In genomic region chr10:14085882-14086515, GRCm38 (mm10) we compare ENCODE assay signal across 8 mouse cellular contexts.
A peak's percentile ranks its signal among the peaks of the same experiment; 100 is the strongest.
DNase-seq lines count a peak whose midpoint lies in the region; ATAC-seq and TF ChIP-seq lines count a peak whose summit lies in the region.

No protein-coding gene starts in this region.

- ATAC-seq in embryonic facial prominence, embryonic 14.5 days (ENCODE audit: low read depth): no peak
- ATAC-seq in kidney, embryonic 16.5 days (ENCODE audit: low FRiP score, low TSS enrichment): peak; percentile 55; the same call in 1 of the 2 replicates
- ATAC-seq in cerebellum, adult (ENCODE audit: insufficient number of reproducible peaks, low FRiP score, low TSS enrichment): no peak

- peak overlapping the region; percentile 36; the same call in 1 of the 2 replicates for H3K27ac ChIP-seq in embryonic facial prominence, embryonic 14.5 days (replicated peaks; ENCODE audit: low read depth, low read length)
- no peak overlapping the region for H3K27ac ChIP-seq in embryonic facial prominence, embryonic 10.5 days (replicated peaks)
- peak overlapping the region; percentile 70 for H3K27ac ChIP-seq in bone marrow, adult 2 months (ENCODE audit: control insufficient read depth, insufficient read depth, low read depth, low read length, poor library complexity)
- H3K27ac ChIP-seq in kidney, embryonic 16.5 days (ENCODE audit: low read length): peak overlapping the region; percentile 90

- H3K27me3 ChIP-seq in embryonic facial prominence, embryonic 14.5 days (replicated peaks; ENCODE audit: control insufficient read depth, insufficient read depth, low read length): no peaks in the 10 kb centered on the region
- no peaks in the 10 kb centered on the region for H3K27me3 ChIP-seq in embryonic facial prominence, embryonic 10.5 days (replicated peaks; ENCODE audit: low read depth, poor library complexity, severe bottlenecking)
- H3K27me3 ChIP-seq in kidney, embryonic 16.5 days (ENCODE audit: insufficient read depth, low read length): no peaks in the 10 kb centered on the region

- TF ChIP-seq POLR2A in bone marrow, adult 2 months (IDR thresholded peaks at IDR 0.05; ENCODE audit: borderline replicate concordance, control insufficient read depth, low read depth, low read length): no peak

- H3K36me3 ChIP-seq in embryonic facial prominence, embryonic 14.5 days (ENCODE audit: control insufficient read depth, insufficient read depth, low read length): no peaks in the 10 kb centered on the region
- no peaks in the 10 kb centered on the region for H3K36me3 ChIP-seq in embryonic facial prominence, embryonic 10.5 days (replicated peaks)
- no peaks in the 10 kb centered on the region for H3K36me3 ChIP-seq in kidney, embryonic 16.5 days (ENCODE audit: insufficient read depth, low read length)

- TF ChIP-seq CTCF in bone marrow, adult 2 months (IDR thresholded peaks at IDR 0.05; ENCODE audit: control insufficient read depth, insufficient read depth, low read length): no peak

- H3K9me3 ChIP-seq in embryonic facial prominence, embryonic 14.5 days (ENCODE audit: control insufficient read depth, low read length): no peaks in the 10 kb centered on the region
- H3K9me3 ChIP-seq in embryonic facial prominence, embryonic 10.5 days: no peaks in the 10 kb centered on the region
- no peaks in the 10 kb centered on the region for H3K9me3 ChIP-seq in kidney, embryonic 16.5 days (ENCODE audit: low read length)

- peak overlapping the region; percentile 10; the same call in 1 of the 2 replicates for H3K4me2 ChIP-seq in embryonic facial prominence, embryonic 14.5 days (ENCODE audit: low read depth, low read length)
- H3K4me2 ChIP-seq in kidney, embryonic 16.5 days (replicated peaks; ENCODE audit: low read depth, low read length): peak overlapping the region; percentile 44

- no peak overlapping the region for H3K4me3 ChIP-seq in embryonic facial prominence, embryonic 14.5 days (ENCODE audit: low read depth, low read length)
- no peak overlapping the region for H3K4me3 ChIP-seq in embryonic facial prominence, embryonic 10.5 days
- peak overlapping the region; percentile 68 for H3K4me3 ChIP-seq in bone marrow, adult 2 months (replicated peaks; ENCODE audit: control insufficient read depth, low read depth, low read length)
- H3K4me3 ChIP-seq in kidney, embryonic 16.5 days (ENCODE audit: low read length): peak overlapping the region; percentile 21

- 65% methylated on average over 10 of the region's 10 CpGs for WGBS in embryonic facial prominence, embryonic 14.5 days
- 79% methylated on average over 10 of the region's 10 CpGs for WGBS in embryonic facial prominence, embryonic 10.5 days
- WGBS in bone marrow, adult 2 months: 3% methylated on average over 10 of the region's 10 CpGs
- 41% methylated on average over 10 of the region's 10 CpGs for WGBS in kidney, embryonic 16.5 days

- H3K9ac ChIP-seq in embryonic facial prominence, embryonic 14.5 days (ENCODE audit: low read depth, low read length): no peak overlapping the region
- H3K9ac ChIP-seq in kidney, embryonic 16.5 days (replicated peaks; ENCODE audit: low read length): peak overlapping the region; percentile 50; the same call in 1 of the 2 replicates

- DNase-seq in embryonic facial prominence, embryonic 14.5 days (ENCODE audit: low spot score): peak; percentile 18
- DNase-seq in embryonic facial prominence, embryonic 10.5 days (ENCODE audit: low spot score): no peak
- DNase-seq in naive thymus-derived CD4-positive, alpha-beta T cell, adult 2 months (ENCODE audit: low read depth): peak; percentile 91
- DNase-seq in cerebellum, adult 18-20 months: no peak
- DNase-seq in ovary, adult 18-20 months (ENCODE audit: low spot score): no peak

- no peaks in the 10 kb centered on the region for H3K4me1 ChIP-seq in embryonic facial prominence, embryonic 14.5 days (ENCODE audit: control insufficient read depth, insufficient read depth, low read length)
- H3K4me1 ChIP-seq in embryonic facial prominence, embryonic 10.5 days: no peaks in the 10 kb centered on the region
- peaks cover 2% of the 10 kb centered on the region for H3K4me1 ChIP-seq in bone marrow, adult 2 months (ENCODE audit: control insufficient read depth, insufficient read depth, low read length)
- H3K4me1 ChIP-seq in kidney, embryonic 16.5 days (ENCODE audit: insufficient read depth, low read length): peaks cover 29% of the 10 kb centered on the region

Comparison
In these comparisons a context has a peak if more than half of its experiments do, and no peak if none do; other contexts are left out.
1. DNase-seq: peak in embryonic facial prominence, embryonic 14.5 days (single experiment) and naive thymus-derived CD4-positive, alpha-beta T cell, adult 2 months (single experiment); none in embryonic facial prominence, embryonic 10.5 days (single experiment), cerebellum, adult 18-20 months (0 of 2) and ovary, adult 18-20 months (single experiment).
2. H3K4me3 ChIP-seq: peak in bone marrow, adult 2 months (single experiment) and kidney, embryonic 16.5 days (single experiment); none in embryonic facial prominence, embryonic 14.5 days (single experiment) and embryonic facial prominence, embryonic 10.5 days (single experiment).